Mouse (Mus musculus) intestine, embryonic 15.5 days (tissue): ENCODE measurements at regions not wholly inside any gene's neighbourhood (a gene's known extent, or its start where the extent isn't known, plus 50 kb on each side); places are given as distances from the start of the nearest gene placed in this dataset.

Experiments used
- ATAC-seq: fragments of 200-750 bp; cut with Nextera tagmentation; 2 replicates; pipeline ENCODE4 v1.8.0; 2017; ENCODE audit warnings: moderate TSS enrichment, moderate library complexity
- H3K27ac ChIP-seq: fragments of 300-500 bp; sonication (generic); 2 replicates; pipeline ENCODE4 v1.5.1; 2015; ENCODE audit warnings: mild to moderate bottlenecking, inconsistent platforms
- H3K27me3 ChIP-seq: fragments of 300-500 bp; sonication (generic); replicated peaks from 2 replicates; pipeline ENCODE4 v1.6.1; 2015; ENCODE audit warnings: inconsistent platforms
- H3K36me3 ChIP-seq: fragments of 300-500 bp; sonication (generic); 2 replicates; pipeline ENCODE4 v1.6.1; 2015; ENCODE audit warnings: inconsistent platforms
- H3K4me1 ChIP-seq: fragments of 300-500 bp; sonication (generic); replicated peaks from 2 replicates; pipeline ENCODE4 v1.6.1; 2015; ENCODE audit warnings: inconsistent platforms
- H3K4me2 ChIP-seq: fragments of 300-500 bp; sonication (generic); replicated peaks from 2 replicates; pipeline ENCODE4 v1.6.1; 2015; ENCODE audit warnings: mild to moderate bottlenecking, inconsistent platforms
- H3K4me3 ChIP-seq: fragments of 300-500 bp; sonication (generic); replicated peaks from 2 replicates; pipeline ENCODE4 v1.5.1; 2015; ENCODE audit warnings: inconsistent platforms
- H3K9ac ChIP-seq: fragments of 300-500 bp; sonication (generic); 2 replicates; pipeline ENCODE4 v1.6.1; 2015; ENCODE audit warnings: inconsistent platforms
- H3K9me3 ChIP-seq: fragments of 300-500 bp; sonication (generic); 2 replicates; pipeline ENCODE4 v1.6.1; 2016; ENCODE audit warnings: inconsistent platforms
- WGBS: fragments of 180-500 bp; shearing (Covaris S2); methylation state at CpG from one replicate; pipeline ENCODE4 v1.1.7; 2015; 5-methylcytosine and 5-hydroxymethylcytosine counted together

DNA sequence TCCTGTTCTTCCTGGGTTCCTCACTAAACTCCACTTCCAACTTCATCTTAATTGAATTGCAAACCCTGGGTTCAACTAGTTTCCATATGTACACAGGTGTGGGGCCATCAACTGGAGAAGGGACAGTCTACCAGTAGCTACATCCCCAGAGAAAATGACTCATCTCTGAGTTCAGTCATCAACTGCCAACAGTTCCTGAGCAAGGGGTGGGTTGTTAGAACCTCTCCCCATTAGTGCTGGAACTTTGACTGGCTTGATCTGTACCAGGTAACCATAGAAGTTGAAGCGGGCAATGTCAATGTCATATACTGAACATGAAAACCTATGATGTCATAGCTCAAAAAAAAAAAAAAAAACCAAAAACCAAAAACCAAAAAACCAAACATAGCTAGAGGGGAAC, 69.8 kb downstream of the Gm21750 start:
- H3K4me3 ChIP-seq, result no peak overlapping the region
- H3K27me3 ChIP-seq, result no peaks in the 10 kb centered on the region
- WGBS, result 97% methylated on average over 1 of the region's 1 CpGs
- no peak overlapping the region for H3K4me2 ChIP-seq
- H3K9me3 ChIP-seq, result no peaks in the 10 kb centered on the region
- H3K36me3 ChIP-seq, result no peaks in the 10 kb centered on the region
- no peak overlapping the region for H3K27ac ChIP-seq
- ATAC-seq, result no peak
- no peak overlapping the region for H3K9ac ChIP-seq
- H3K4me1 ChIP-seq, result no peaks in the 10 kb centered on the region

- no peaks in the 10 kb centered on the region for H3K9me3 ChIP-seq
- ATAC-seq, result no peak
- no peaks in the 10 kb centered on the region for H3K4me1 ChIP-seq
- H3K27me3 ChIP-seq, result no peaks in the 10 kb centered on the region
- no peak overlapping the region for H3K4me2 ChIP-seq
- no peak overlapping the region for H3K9ac ChIP-seq
- no peaks in the 10 kb centered on the region for H3K36me3 ChIP-seq
- no peak overlapping the region for H3K4me3 ChIP-seq
- no peak overlapping the region for H3K27ac ChIP-seq
- 57% methylated on average over 3 of the region's 3 CpGs for WGBS
These were observed 71.1 kb downstream of the Gm21750 start for GRCm38 (mm10) chr14:73732161-73732560.

GRCm38 (mm10) chr14:73750790-73751189, 89.8 kb downstream of the Gm21750 start:
- no peaks in the 10 kb centered on the region for H3K4me1 ChIP-seq
- H3K36me3 ChIP-seq, result no peaks in the 10 kb centered on the region
- no peak overlapping the region for H3K4me2 ChIP-seq
- WGBS, result 69% methylated on average over 6 of the region's 6 CpGs
- no peaks in the 10 kb centered on the region for H3K27me3 ChIP-seq
- no peak overlapping the region for H3K27ac ChIP-seq
- no peaks in the 10 kb centered on the region for H3K9me3 ChIP-seq
- ATAC-seq, result no peak
- no peak overlapping the region for H3K9ac ChIP-seq
- H3K4me3 ChIP-seq, result no peak overlapping the region

DNA sequence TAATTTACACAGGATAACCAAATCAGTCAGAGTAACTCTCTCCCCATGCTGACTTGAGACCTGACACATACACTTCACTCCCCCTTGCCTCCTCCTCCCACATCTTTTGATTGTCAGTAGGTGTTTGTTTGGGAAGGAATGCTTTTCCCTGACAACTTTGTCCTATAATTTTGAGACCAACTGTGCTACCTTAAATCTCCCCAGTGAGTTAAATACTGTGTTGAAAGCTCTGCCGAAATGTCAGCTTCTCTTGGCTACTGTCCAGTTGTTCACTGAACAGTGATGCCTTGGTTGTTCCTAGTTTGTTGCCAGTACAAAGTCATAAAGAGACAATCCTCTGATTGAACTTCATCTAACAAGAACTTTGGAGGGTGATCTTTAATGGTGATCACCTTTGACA, 99.0 kb downstream of the Gm21750 start:
- no peaks in the 10 kb centered on the region for H3K9me3 ChIP-seq
- ATAC-seq, result no peak
- H3K4me2 ChIP-seq, result no peak overlapping the region
- H3K27ac ChIP-seq, result no peak overlapping the region
- WGBS, result 28% methylated on average over 1 of the region's 1 CpGs
- H3K4me1 ChIP-seq, result no peaks in the 10 kb centered on the region
- no peaks in the 10 kb centered on the region for H3K27me3 ChIP-seq
- H3K36me3 ChIP-seq, result no peaks in the 10 kb centered on the region
- H3K9ac ChIP-seq, result no peak overlapping the region
- H3K4me3 ChIP-seq, result no peak overlapping the region

GRCm38 (mm10) chr14:73772964-73773363, 111.9 kb downstream of the Gm21750 start:
- H3K4me3 ChIP-seq, result no peak overlapping the region
- no peaks in the 10 kb centered on the region for H3K27me3 ChIP-seq
- no peaks in the 10 kb centered on the region for H3K36me3 ChIP-seq
- no peak overlapping the region for H3K4me2 ChIP-seq
- no peak overlapping the region for H3K27ac ChIP-seq
- H3K9ac ChIP-seq, result no peak overlapping the region
- WGBS, result 51% methylated on average over 3 of the region's 3 CpGs
- no peak for ATAC-seq
- no peaks in the 10 kb centered on the region for H3K9me3 ChIP-seq
- no peaks in the 10 kb centered on the region for H3K4me1 ChIP-seq

- no peaks in the 10 kb centered on the region for H3K27me3 ChIP-seq
- no peak overlapping the region for H3K27ac ChIP-seq
- ATAC-seq, result no peak
- H3K4me3 ChIP-seq, result no peak overlapping the region
- 21% methylated on average over 1 of the region's 1 CpGs for WGBS
- H3K4me1 ChIP-seq, result no peaks in the 10 kb centered on the region
- H3K36me3 ChIP-seq, result no peaks in the 10 kb centered on the region
- H3K4me2 ChIP-seq, result no peak overlapping the region
- no peaks in the 10 kb centered on the region for H3K9me3 ChIP-seq
- H3K9ac ChIP-seq, result no peak overlapping the region
These were observed 112.8 kb downstream of the Gm21750 start for GRCm38 (mm10) chr14:73773810-73774209.

DNA sequence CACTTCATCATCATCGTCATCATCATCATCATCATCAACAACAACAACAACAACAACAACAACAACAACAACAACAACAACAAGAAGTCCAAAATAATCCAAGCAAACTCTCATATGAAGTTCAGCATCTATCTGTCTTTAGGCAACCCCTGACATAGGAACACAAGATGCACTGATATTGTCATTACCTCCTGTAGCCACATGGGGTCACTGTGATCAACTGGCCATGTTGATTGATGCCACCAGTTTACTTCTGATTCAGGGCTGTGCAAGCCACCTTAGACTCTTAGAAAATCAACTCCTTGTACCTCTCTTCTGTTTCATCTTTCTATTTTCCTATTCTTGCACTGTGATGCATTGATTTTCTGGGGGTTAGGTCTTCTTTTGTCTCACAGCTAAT, 115.0 kb downstream of the Gm21750 start:
- Histone ChIP-seq H3K27ac (no peak overlapping the region), H3K4me2 (no peak overlapping the region), H3K27me3 (no peaks in the 10 kb centered on the region), H3K9ac (no peak overlapping the region), H3K36me3 (no peaks in the 10 kb centered on the region), H3K4me1 (no peaks in the 10 kb centered on the region), H3K4me3 (no peak overlapping the region), H3K9me3 (no peaks in the 10 kb centered on the region)
- no peak for ATAC-seq
- 10% methylated on average over 1 of the region's 1 CpGs for WGBS

DNA sequence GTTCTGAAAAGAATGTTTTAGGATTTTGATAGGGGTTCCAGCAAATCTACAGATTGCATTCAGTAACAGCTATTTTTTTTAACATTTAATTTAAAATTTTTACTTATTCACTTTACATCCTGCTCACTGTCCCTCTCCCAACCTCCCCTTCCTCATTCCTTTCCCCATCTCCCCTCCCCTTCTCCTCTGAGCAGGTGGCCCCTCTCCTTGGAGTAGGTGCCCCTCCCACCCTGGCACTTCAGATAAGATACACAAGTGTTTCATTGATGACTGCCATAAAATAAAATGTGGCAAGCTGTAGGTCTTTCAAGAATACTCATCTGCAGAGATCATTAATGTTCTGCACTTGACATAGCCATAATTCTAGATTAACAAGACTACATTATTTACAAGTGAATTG, 146.1 kb downstream of the Gm21750 start:
- H3K27me3 ChIP-seq, result no peaks in the 10 kb centered on the region
- no peak overlapping the region for H3K4me2 ChIP-seq
- ATAC-seq, result no peak
- no peak overlapping the region for H3K27ac ChIP-seq
- no peak overlapping the region for H3K4me3 ChIP-seq
- no peaks in the 10 kb centered on the region for H3K36me3 ChIP-seq
- no peaks in the 10 kb centered on the region for H3K9me3 ChIP-seq
- no peak overlapping the region for H3K9ac ChIP-seq
- H3K4me1 ChIP-seq, result no peaks in the 10 kb centered on the region

- no peak overlapping the region for H3K4me2 ChIP-seq
- WGBS, result 63% methylated on average over 6 of the region's 6 CpGs
These were observed 177.9 kb downstream of the Gm21750 start for GRCm38 (mm10) chr14:73838890-73839289.

GRCm38 (mm10) chr14:73861782-73862181, 200.8 kb downstream of the Gm21750 start:
- Histone ChIP-seq H3K4me2 (no peak overlapping the region), H3K4me1 (no peaks in the 10 kb centered on the region), H3K4me3 (no peak overlapping the region), H3K9me3 (no peaks in the 10 kb centered on the region), H3K9ac (no peak overlapping the region), H3K27ac (no peak overlapping the region), H3K36me3 (no peaks in the 10 kb centered on the region), H3K27me3 (no peaks in the 10 kb centered on the region)
- no peak for ATAC-seq
- 37% methylated on average over 2 of the region's 2 CpGs for WGBS

More at GRCm38 (mm10) chr14:73838890-73839289, 177.9 kb downstream of the Gm21750 start:
- Histone ChIP-seq H3K36me3 (no peaks in the 10 kb centered on the region), H3K27ac (no peak overlapping the region), H3K4me1 (no peaks in the 10 kb centered on the region), H3K9me3 (no peaks in the 10 kb centered on the region), H3K9ac (no peak overlapping the region), H3K4me3 (no peak overlapping the region), H3K27me3 (no peaks in the 10 kb centered on the region)
- no peak for ATAC-seq

DNA sequence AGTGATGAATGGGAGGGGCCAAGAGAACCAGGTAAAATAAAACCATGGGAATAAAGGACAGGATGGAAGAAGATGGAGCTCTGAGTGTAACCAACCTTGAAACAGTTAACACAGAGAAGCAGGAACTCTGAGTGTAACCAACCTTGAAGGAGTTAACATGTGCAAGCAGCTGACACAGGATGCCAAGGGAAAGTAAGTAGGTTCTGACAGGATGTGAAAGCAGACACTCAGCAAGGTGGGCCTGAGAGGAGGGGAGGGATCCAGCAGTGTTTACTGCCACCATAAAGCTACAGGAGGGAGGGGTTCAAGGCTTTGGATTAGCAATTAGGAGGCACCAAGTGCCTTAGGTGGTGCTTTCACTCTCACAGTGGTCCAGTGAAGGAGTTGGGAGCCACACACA, 213.3 kb downstream of the Gm21750 start:
- Histone ChIP-seq H3K4me1 (no peaks in the 10 kb centered on the region), H3K9ac (no peak overlapping the region), H3K4me2 (no peak overlapping the region), H3K27me3 (no peaks in the 10 kb centered on the region), H3K9me3 (no peaks in the 10 kb centered on the region), H3K4me3 (no peak overlapping the region), H3K27ac (no peak overlapping the region), H3K36me3 (no peaks in the 10 kb centered on the region)
- no peak for ATAC-seq

DNA sequence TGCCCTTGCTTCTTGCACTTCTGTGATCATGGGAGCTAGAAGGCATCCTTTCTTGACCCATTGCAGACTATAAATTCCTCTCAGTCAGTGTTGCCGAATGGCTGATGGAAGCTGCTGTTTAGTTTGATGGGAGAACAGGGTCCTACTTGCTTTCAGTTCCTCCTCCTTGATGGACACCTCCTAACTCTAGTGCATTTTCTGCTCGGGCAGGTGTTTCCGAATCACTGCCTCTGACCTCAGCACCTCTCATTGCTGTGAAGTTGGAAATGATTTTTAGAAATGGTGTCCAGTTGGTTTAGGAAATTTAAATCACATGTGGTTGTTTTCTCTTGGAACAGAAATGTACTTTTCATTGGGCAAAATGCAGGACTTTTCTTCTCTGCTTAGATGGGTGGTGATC, 214.9 kb downstream of the Gm21750 start:
- H3K9me3 ChIP-seq, result no peaks in the 10 kb centered on the region
- no peaks in the 10 kb centered on the region for H3K4me1 ChIP-seq
- no peaks in the 10 kb centered on the region for H3K27me3 ChIP-seq
- no peak for ATAC-seq
- no peak overlapping the region for H3K9ac ChIP-seq
- H3K4me3 ChIP-seq, result no peak overlapping the region
- H3K36me3 ChIP-seq, result no peaks in the 10 kb centered on the region
- 80% methylated on average over 3 of the region's 3 CpGs for WGBS
- no peak overlapping the region for H3K27ac ChIP-seq
- H3K4me2 ChIP-seq, result no peak overlapping the region

GRCm38 (mm10) chr14:73878267-73878666, 217.2 kb downstream of the Gm21750 start:
- H3K27me3 ChIP-seq, result no peaks in the 10 kb centered on the region
- 76% methylated on average over 1 of the region's 1 CpGs for WGBS
- no peak overlapping the region for H3K9ac ChIP-seq
- no peaks in the 10 kb centered on the region for H3K9me3 ChIP-seq
- no peaks in the 10 kb centered on the region for H3K4me1 ChIP-seq
- no peak overlapping the region for H3K27ac ChIP-seq
- no peak overlapping the region for H3K4me3 ChIP-seq
- H3K4me2 ChIP-seq, result no peak overlapping the region
- ATAC-seq, result no peak
- no peaks in the 10 kb centered on the region for H3K36me3 ChIP-seq
